Mouse (Mus musculus) CH12.LX (cell line): ENCODE data around the gene Ttc41. TPM values are rescaled to one million over a fixed set of nuclear protein-coding genes. Genes with fewer than 3 reads are reported as not detected.

Experiments used
- DNase-seq: peaks from one replicate; pipeline ENCODE4 v3.0.0-alpha.2; 2013; ENCODE audit errors: extremely low read depth
- H3K27ac ChIP-seq: 2 replicates; pipeline ENCODE4 v1.5.1; 2012; ENCODE audit warnings: low read depth, mild to moderate bottlenecking, control low read depth, moderate library complexity; ENCODE audit not compliant: insufficient read depth
- H3K27me3 ChIP-seq: replicated peaks from 2 replicates; pipeline ENCODE3; 2012; ENCODE audit warnings: inconsistent platforms
- H3K36me3 ChIP-seq, 2 experiments: replicated peaks in 1 of 2; 2 replicates each; pipeline versions ENCODE3 to v1.6.1; 2012; ENCODE audit warnings: inconsistent platforms in 1 of 2, low read length in 1 of 2, mild to moderate bottlenecking in 1 of 2, mixed read lengths in 1 of 2, moderate library complexity in 1 of 2; ENCODE audit not compliant: control insufficient read depth in 1 of 2, insufficient read depth in 1 of 2
- H3K4me1 ChIP-seq, 2 experiments: 2 replicates each; pipeline ENCODE4 v1.6.1; 2012; ENCODE audit warnings: inconsistent platforms in 1 of 2, moderate library complexity in 1 of 2; ENCODE audit not compliant: insufficient read depth in 2 of 2, control insufficient read depth in 1 of 2
- H3K4me2 ChIP-seq: 2 replicates; pipeline ENCODE4 v1.6.1; 2012; ENCODE audit warnings: low read depth, mild to moderate bottlenecking, control low read depth; ENCODE audit not compliant: poor library complexity, insufficient read depth, severe bottlenecking
- H3K4me3 ChIP-seq, 3 experiments: fragments of 150-350 bp in 1 of 3; sonication (generic) in 1 of 3; replicated peaks in 1 of 3; 2 replicates each; pipeline versions ENCODE3 to v1.5.1; 2011 to 2012; ENCODE audit warnings: low read depth in 2 of 3, low read length in 2 of 3, mild to moderate bottlenecking in 2 of 3, moderate library complexity in 2 of 3, control low read depth in 1 of 3, improper control_type of control experiment in 1 of 3, inconsistent platforms in 1 of 3, mixed read lengths in 1 of 3; ENCODE audit not compliant: poor library complexity in 1 of 3
- H3K79me2 ChIP-seq: replicated peaks from 2 replicates; pipeline ENCODE4 v1.6.1; 2012; ENCODE audit warnings: mild to moderate bottlenecking, moderate library complexity; ENCODE audit not compliant: control insufficient read depth, poor library complexity, insufficient read depth, severe bottlenecking; ENCODE audit errors: extremely low read depth
- H3K9ac ChIP-seq: 2 replicates; pipeline ENCODE4 v1.6.1; 2012; ENCODE audit warnings: low read depth, mild to moderate bottlenecking, control low read depth, moderate library complexity; ENCODE audit not compliant: insufficient read depth
- H3K9me3 ChIP-seq: replicated peaks from 2 replicates; pipeline ENCODE3; 2012; ENCODE audit warnings: low read length, inconsistent platforms, mixed read lengths
- CHD2 ChIP-seq: IDR thresholded peaks from 2 replicates; pipeline ENCODE4 v1.6.1; 2011; ENCODE audit warnings: low read length, improper control_type of control experiment
- CTCF ChIP-seq, 2 experiments: IDR thresholded peaks in 1 of 2; conservative IDR thresholded peaks in 1 of 2; 2 replicates each; pipeline ENCODE4 v1.5.1; 2011 to 2012; ENCODE audit warnings: low read depth in 2 of 2, low read length in 2 of 2, improper control_type of control experiment in 1 of 2, inconsistent platforms in 1 of 2, mild to moderate bottlenecking in 1 of 2, moderate library complexity in 1 of 2
- E2F4 ChIP-seq: IDR thresholded peaks from 2 replicates; pipeline ENCODE4 v1.6.1; 2011; ENCODE audit warnings: low read depth, low read length, improper control_type of control experiment; ENCODE audit not compliant: insufficient replicate concordance
- ETS1 ChIP-seq: conservative IDR thresholded peaks from 2 replicates; pipeline ENCODE4 v1.6.1; 2012; ENCODE audit warnings: low read depth, mild to moderate bottlenecking, inconsistent platforms, low read length, improper control_type of control experiment, moderate library complexity
- KAT2A ChIP-seq: IDR thresholded peaks from 2 replicates; pipeline ENCODE4 v1.6.1; 2012; ENCODE audit warnings: low read length, improper control_type of control experiment, inconsistent platforms; ENCODE audit not compliant: insufficient replicate concordance
- MAZ ChIP-seq: IDR thresholded peaks from 2 replicates; pipeline ENCODE4 v1.6.1; 2012; ENCODE audit warnings: low read depth, mild to moderate bottlenecking, inconsistent platforms, low read length, improper control_type of control experiment, moderate library complexity
- MEF2A ChIP-seq: IDR thresholded peaks from 2 replicates; pipeline ENCODE4 v1.6.1; 2014; ENCODE audit warnings: low read depth, mild to moderate bottlenecking, inconsistent platforms, low read length, improper control_type of control experiment, borderline replicate concordance
- MXI1 ChIP-seq: IDR thresholded peaks from 2 replicates; pipeline ENCODE4 v1.6.1; 2011; ENCODE audit warnings: mild to moderate bottlenecking, low read depth, low read length, improper control_type of control experiment
- NELFE ChIP-seq: IDR thresholded peaks from 2 replicates; pipeline ENCODE4 v1.6.1; 2011; ENCODE audit warnings: low read depth, low read length, improper control_type of control experiment
- NRF1 ChIP-seq: IDR thresholded peaks from 2 replicates; pipeline ENCODE4 v1.6.1; 2014; ENCODE audit warnings: low read depth, mild to moderate bottlenecking, inconsistent platforms, low read length, improper control_type of control experiment, moderate library complexity
- PAX5 ChIP-seq: IDR thresholded peaks from 2 replicates; pipeline ENCODE4 v1.6.1; 2012; ENCODE audit warnings: low read length, inconsistent platforms, mixed read lengths
- SIN3A ChIP-seq: IDR thresholded peaks from 2 replicates; pipeline ENCODE4 v1.6.1; 2012; ENCODE audit warnings: low read length, improper control_type of control experiment, inconsistent platforms
- SMC3 ChIP-seq: IDR thresholded peaks from 2 replicates; pipeline ENCODE4 v1.6.1; 2011; ENCODE audit warnings: low read depth, low read length, improper control_type of control experiment
- TBP ChIP-seq: conservative IDR thresholded peaks from 2 replicates; pipeline ENCODE4 v1.6.1; 2011; ENCODE audit warnings: low read depth, low read length, improper control_type of control experiment
- USF1 ChIP-seq: IDR thresholded peaks from 2 replicates; pipeline ENCODE4 v1.6.1; 2014; ENCODE audit warnings: low read depth, mild to moderate bottlenecking, inconsistent platforms, low read length, improper control_type of control experiment
- USF2 ChIP-seq: conservative IDR thresholded peaks from 2 replicates; pipeline ENCODE4 v1.6.1; 2011; ENCODE audit warnings: low read depth, low read length, improper control_type of control experiment
- ZMIZ1 ChIP-seq: IDR thresholded peaks from 2 replicates; pipeline ENCODE4 v1.6.1; 2012; ENCODE audit warnings: low read depth, mild to moderate bottlenecking, inconsistent platforms, low read length, improper control_type of control experiment
- dilution Hi-C: fragments of 300-500 bp; cut with MboI; formaldehyde crosslinking; loops from 2 replicates; pipeline ENCODE4 v1.14.3; 2020; ENCODE audit warnings: low sequenced_read_pairs; ENCODE audit not compliant: extremely low pct_unique_long_range_greater_than_20kb, extremely low pct_ligation_motif_present
- in situ Hi-C: fragments of 300-500 bp; cut with MboI; formaldehyde crosslinking; loops from 3 replicates; pipeline ENCODE4 v1.14.3; 2019; ENCODE audit warnings: low sequenced_read_pairs, low pct_ligation_motif_present, low pct_unique_long_range_greater_than_20kb, mixed read lengths
- polyA plus RNA-seq: library from polyadenylated mRNA; unstranded; fragments of >175 nt; gene quantifications from 2 replicates; pipeline ENCODE4 v1.2.1, GENCODE M21; 2012; ENCODE audit warnings: low read depth; ENCODE audit not compliant: insufficient read length
- total RNA-seq, 2 experiments: library from RNA; depleted of rRNA; stranded (reverse); fragments of 300-350 nt in 1 of 2; fragments of >200 nt in 1 of 2; gene quantifications; 2 replicates each; pipeline ENCODE4 v1.2.3; 2012 to 2014

Gene Ttc41
- total and polyA plus RNA-seq, 3 experiments = 3.6 to 4.4 (median 4.2) TPM

DNA sequence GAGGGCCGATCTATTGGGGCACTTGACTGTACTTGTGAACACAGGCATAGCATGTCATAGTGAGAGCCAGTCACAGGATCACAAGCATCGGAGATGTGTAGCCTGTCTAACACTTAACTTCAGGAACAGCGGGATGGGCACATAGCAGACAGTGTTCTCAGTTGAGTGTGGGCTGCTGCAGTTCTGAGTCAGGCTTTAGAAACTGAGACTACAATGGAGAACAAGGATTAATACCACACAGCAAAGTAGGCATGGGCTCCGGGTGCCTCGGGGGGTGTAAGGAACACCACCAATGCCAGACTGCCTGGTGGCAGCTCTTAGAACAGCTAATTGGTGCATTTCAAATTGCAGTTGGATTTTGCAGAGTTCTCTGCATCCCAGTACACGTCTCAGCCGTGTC, 115.4 kb downstream of the Ttc41 start:
- TF ChIP-seq USF1 (no peak), E2F4 (no peak), MXI1 (no peak), PAX5 (no peak), SIN3A (no peak), MEF2A (no peak), TBP (no peak), MAZ (no peak), ZMIZ1 (no peak)
- Histone ChIP-seq H3K9ac (no peak overlapping the region), H3K36me3 (peaks cover 52 to 94% of the 10 kb centered on the region in 2 experiments), H3K9me3 (no peaks in the 10 kb centered on the region), H3K27ac (no peak overlapping the region), H3K4me2 (no peak overlapping the region), H3K27me3 (no peaks in the 10 kb centered on the region), H3K4me1 (peaks cover 0 to 7% of the 10 kb centered on the region in 2 experiments; a peak in 1 of 4 replicates), H3K4me3 (no peak overlapping the region), H3K79me2 (no peaks in the 10 kb centered on the region)
- DNase-seq = no peak
- dilution Hi-C loops = no loop called here
- in situ Hi-C loops = no loop called here

DNA sequence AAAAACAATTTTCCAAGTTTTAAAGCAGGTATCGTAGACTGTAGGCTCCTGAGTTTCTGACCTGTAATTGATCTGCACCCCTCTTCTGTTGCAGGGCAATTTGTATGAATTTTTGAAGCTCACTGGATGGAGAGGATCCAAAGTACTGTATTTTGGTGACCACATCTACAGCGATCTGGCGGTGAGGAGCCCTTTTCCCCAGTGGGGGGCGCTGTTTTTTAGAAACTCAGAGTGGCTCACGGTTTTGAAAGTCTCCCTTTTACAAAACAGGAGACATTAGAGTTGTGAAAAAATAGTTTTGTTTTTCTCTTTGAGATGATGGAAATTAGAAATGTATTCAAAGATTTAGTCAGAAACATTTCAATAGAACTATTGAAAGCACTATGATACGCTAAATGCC, 118.5 kb downstream of the Ttc41 start:
- H3K36me3 ChIP-seq = peaks cover 44 to 95% of the 10 kb centered on the region in 2 experiments
- dilution Hi-C loops (no loop called here), in situ Hi-C loops (no loop called here)
- no peak overlapping the region for H3K4me3 ChIP-seq
- no peak for DNase-seq
- H3K27ac ChIP-seq = no peak overlapping the region
- peaks cover 1% of the 10 kb centered on the region for H3K9me3 ChIP-seq
- no peaks in the 10 kb centered on the region for H3K27me3 ChIP-seq
- no peaks in the 10 kb centered on the region for H3K79me2 ChIP-seq
- TF ChIP-seq NELFE (no peak), SIN3A (no peak), CTCF (conservative IDR thresholded peaks at IDR 0.05 in 1 of 2, IDR thresholded peaks at IDR 0.05 in 1 of 2; ENCODE audit: low read depth in 2 of 2, low read length in 2 of 2) (peak; percentile 12 to 26; a peak in 2 of 4 replicates), KAT2A (no peak), ETS1 (no peak)
- no peak overlapping the region for H3K4me2 ChIP-seq
- peaks cover 0 to 36% of the 10 kb centered on the region in 2 experiments; a peak in 2 of 4 replicates for H3K4me1 ChIP-seq
- H3K9ac ChIP-seq = no peak overlapping the region

DNA sequence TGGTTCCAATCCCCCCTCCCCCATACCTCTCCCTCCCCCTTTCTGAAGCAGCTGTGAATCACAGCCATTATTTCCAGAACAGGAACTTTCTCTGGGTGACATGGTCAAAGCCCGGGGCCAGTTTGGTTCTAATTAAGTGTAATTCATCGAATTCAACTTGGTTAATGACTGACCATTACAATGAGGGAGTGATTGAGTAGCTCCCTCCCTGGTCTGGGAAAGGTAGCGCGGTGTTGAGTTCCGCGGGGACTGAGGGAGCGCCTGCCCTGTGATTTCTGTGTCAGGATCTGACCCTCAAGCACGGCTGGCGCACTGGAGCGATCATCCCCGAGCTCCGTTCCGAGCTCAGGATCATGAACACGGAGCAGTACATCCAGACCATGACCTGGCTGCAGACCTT, 119.3 kb downstream of the Ttc41 start:
- H3K4me2 ChIP-seq = no peak overlapping the region
- peaks cover 2% of the 10 kb centered on the region for H3K9me3 ChIP-seq
- no peak overlapping the region for H3K9ac ChIP-seq
- no peaks in the 10 kb centered on the region for H3K79me2 ChIP-seq
- peaks cover 0 to 42% of the 10 kb centered on the region in 2 experiments; a peak in 2 of 4 replicates for H3K4me1 ChIP-seq
- no peak overlapping the region for H3K4me3 ChIP-seq
- no peak for TF ChIP-seq NRF1
- TF ChIP-seq TBP = no peak
- TF ChIP-seq CTCF (conservative IDR thresholded peaks at IDR 0.05 in 1 of 2, IDR thresholded peaks at IDR 0.05 in 1 of 2; ENCODE audit: low read depth in 2 of 2, low read length in 2 of 2) = no peak
- no peak for TF ChIP-seq SMC3
- TF ChIP-seq PAX5 = no peak
- TF ChIP-seq ZMIZ1 = no peak
- no peak for TF ChIP-seq CHD2
- no peak for TF ChIP-seq USF2
- TF ChIP-seq, all 38 proteins: peak for 0
- H3K27me3 ChIP-seq = no peaks in the 10 kb centered on the region
- no peak for DNase-seq
- H3K27ac ChIP-seq = no peak overlapping the region
- in situ Hi-C loops = no loop called here
- dilution Hi-C loops = no loop called here
- peaks cover 37 to 95% of the 10 kb centered on the region in 2 experiments for H3K36me3 ChIP-seq
